Mouse (Mus musculus) forebrain, embryonic 11.5 days (tissue): Measurements from ENCODE around the gene Afap1. TPM values are rescaled to one million over a fixed set of nuclear protein-coding genes. Genes with fewer than 3 reads are reported as not detected.

Experiments used
- ATAC-seq: fragments of 200-750 bp; cut with Nextera tagmentation; replicated peaks from 2 replicates; pipeline ENCODE4 v1.8.0; 2017; ENCODE audit warnings: moderate TSS enrichment; ENCODE audit not compliant: low FRiP score
- DNase-seq: peaks from one replicate; pipeline ENCODE4 v3.0.0-alpha.2; 2017; ENCODE audit warnings: low spot score
- H3K27ac ChIP-seq: fragments of 300-500 bp; sonication (generic); 2 replicates; pipeline ENCODE4 v1.5.1; 2014; ENCODE audit warnings: low read depth, low read length
- H3K27me3 ChIP-seq: fragments of 300-500 bp; sonication (generic); 2 replicates; pipeline ENCODE4 v1.6.1; 2014; ENCODE audit warnings: mild to moderate bottlenecking, low read length, mixed read lengths; ENCODE audit not compliant: control insufficient read depth, insufficient read depth
- H3K36me3 ChIP-seq: fragments of 300-500 bp; sonication (generic); 2 replicates; pipeline ENCODE4 v1.6.1; 2014; ENCODE audit warnings: mild to moderate bottlenecking, low read length, moderate library complexity, mixed read lengths; ENCODE audit not compliant: control insufficient read depth, insufficient read depth
- H3K4me1 ChIP-seq: fragments of 300-500 bp; sonication (generic); replicated peaks from 2 replicates; pipeline ENCODE4 v1.6.1; 2014; ENCODE audit warnings: low read length, mixed read lengths; ENCODE audit not compliant: control insufficient read depth, insufficient read depth
- H3K4me2 ChIP-seq: fragments of 300-500 bp; sonication (generic); 2 replicates; pipeline ENCODE4 v1.6.1; 2014; ENCODE audit warnings: low read depth, mild to moderate bottlenecking, low read length, moderate library complexity, mixed read lengths; ENCODE audit not compliant: severe bottlenecking
- H3K4me3 ChIP-seq: fragments of 300-500 bp; sonication (generic); 2 replicates; pipeline ENCODE4 v1.5.1; 2014; ENCODE audit warnings: low read depth, low read length
- H3K9ac ChIP-seq: fragments of 300-500 bp; sonication (generic); 2 replicates; pipeline ENCODE4 v1.6.1; 2014; ENCODE audit warnings: low read length
- H3K9me3 ChIP-seq: fragments of 300-500 bp; sonication (generic); 2 replicates; pipeline ENCODE4 v1.6.1; 2016; ENCODE audit warnings: low read length, mixed read lengths; ENCODE audit not compliant: control insufficient read depth
- WGBS: fragments of 180-500 bp; shearing (Covaris S2); extraction: QIAGEN DNeasy Blood & Tissue Kit; methylation state at CpG from one replicate; pipeline ENCODE4 v1.1.7; 2014; 5-methylcytosine and 5-hydroxymethylcytosine counted together
- polyA plus RNA-seq: library from polyadenylated mRNA; unstranded; fragments of >200 nt; fragmentation: Nextera tagmentation; extraction: Ambion mirVana; gene quantifications from 2 replicates; pipeline ENCODE4 v1.2.1, GENCODE M21; 2014

The Afap1 gene
- polyA plus RNA-seq, 1 experiment from 2014 or later = 32.5 TPM

GRCm38 (mm10) chr5:35946841-35947240 lies 53.7 kb downstream of the Afap1 start:
- H3K9me3 ChIP-seq = no peaks in the 10 kb centered on the region
- no peaks in the 10 kb centered on the region for H3K27me3 ChIP-seq
- no peak overlapping the region for H3K9ac ChIP-seq
- no peak overlapping the region for H3K4me3 ChIP-seq
- no peaks in the 10 kb centered on the region for H3K36me3 ChIP-seq
- H3K4me1 ChIP-seq = no peaks in the 10 kb centered on the region
- no peak for ATAC-seq
- no peak for DNase-seq
- no peak overlapping the region for H3K4me2 ChIP-seq
- WGBS = 95% methylated on average over 2 of the region's 2 CpGs
- no peak overlapping the region for H3K27ac ChIP-seq

GRCm38 (mm10) chr5:35947427-35947826 lies 54.3 kb downstream of the Afap1 start:
- no peak overlapping the region for H3K4me3 ChIP-seq
- no peak overlapping the region for H3K9ac ChIP-seq
- no peak overlapping the region for H3K4me2 ChIP-seq
- no peaks in the 10 kb centered on the region for H3K9me3 ChIP-seq
- no peaks in the 10 kb centered on the region for H3K27me3 ChIP-seq
- H3K27ac ChIP-seq = no peak overlapping the region
- WGBS = 76% methylated on average over 4 of the region's 4 CpGs
- DNase-seq = no peak
- no peaks in the 10 kb centered on the region for H3K36me3 ChIP-seq
- no peak for ATAC-seq
- no peaks in the 10 kb centered on the region for H3K4me1 ChIP-seq

GRCm38 (mm10) chr5:35948225-35948975 lies 55.3 kb downstream of the Afap1 start:
- Histone ChIP-seq H3K9me3 (no peaks in the 10 kb centered on the region), H3K36me3 (no peaks in the 10 kb centered on the region), H3K27ac (no peak overlapping the region), H3K27me3 (no peaks in the 10 kb centered on the region), H3K4me2 (no peak overlapping the region), H3K9ac (no peak overlapping the region), H3K4me3 (no peak overlapping the region), H3K4me1 (no peaks in the 10 kb centered on the region)
- no peak for ATAC-seq
- 83% methylated on average over 15 of the region's 15 CpGs for WGBS
- DNase-seq = no peak

GRCm38 (mm10) chr5:35949061-35949460 lies 55.9 kb downstream of the Afap1 start:
- Histone ChIP-seq H3K4me3 (no peak overlapping the region), H3K27me3 (no peaks in the 10 kb centered on the region), H3K27ac (no peak overlapping the region), H3K4me1 (no peaks in the 10 kb centered on the region), H3K36me3 (no peaks in the 10 kb centered on the region), H3K4me2 (no peak overlapping the region), H3K9ac (no peak overlapping the region), H3K9me3 (no peaks in the 10 kb centered on the region)
- ATAC-seq (no peak), DNase-seq (no peak)
- WGBS = 91% methylated on average over 5 of the region's 5 CpGs

GRCm38 (mm10) chr5:35950504-35950903 lies 57.4 kb downstream of the Afap1 start:
- H3K9ac ChIP-seq = no peak overlapping the region
- 90% methylated on average over 7 of the region's 7 CpGs for WGBS
- H3K4me3 ChIP-seq = no peak overlapping the region
- no peaks in the 10 kb centered on the region for H3K4me1 ChIP-seq
- ATAC-seq (no peak), DNase-seq (no peak)
- H3K4me2 ChIP-seq = no peak overlapping the region
- H3K36me3 ChIP-seq = no peaks in the 10 kb centered on the region
- H3K27me3 ChIP-seq = no peaks in the 10 kb centered on the region
- H3K27ac ChIP-seq = no peak overlapping the region
- H3K9me3 ChIP-seq = no peaks in the 10 kb centered on the region

- Histone ChIP-seq H3K9me3 (no peaks in the 10 kb centered on the region), H3K4me3 (no peak overlapping the region), H3K27me3 (no peaks in the 10 kb centered on the region), H3K36me3 (no peaks in the 10 kb centered on the region; the same call in 1 of the 2 replicates), H3K9ac (no peak overlapping the region), H3K4me1 (no peaks in the 10 kb centered on the region), H3K27ac (no peak overlapping the region; the same call in 1 of the 2 replicates), H3K4me2 (no peak overlapping the region)
- ATAC-seq = 0 out of 2 replicates have a peak, but pooled peaks have one; percentile 36
- 74% methylated on average over 12 of the region's 12 CpGs for WGBS
- no peak for DNase-seq
Observed at GRCm38 (mm10) chr5:35954055-35954718, 61.1 kb downstream of the Afap1 start.

GRCm38 (mm10) chr5:35956268-35956667 lies 63.1 kb downstream of the Afap1 start:
- Histone ChIP-seq H3K9ac (no peak overlapping the region), H3K36me3 (no peaks in the 10 kb centered on the region; the same call in 1 of the 2 replicates), H3K4me2 (no peak overlapping the region), H3K27me3 (no peaks in the 10 kb centered on the region), H3K4me3 (no peak overlapping the region), H3K4me1 (no peaks in the 10 kb centered on the region), H3K9me3 (no peaks in the 10 kb centered on the region), H3K27ac (no peak overlapping the region)
- ATAC-seq = no peak
- no peak for DNase-seq
- 92% methylated on average over 1 of the region's 1 CpGs for WGBS

GRCm38 (mm10) chr5:35958681-35959080 lies 65.6 kb downstream of the Afap1 start:
- WGBS = 87% methylated on average over 2 of the region's 2 CpGs
- H3K36me3 ChIP-seq = no peaks in the 10 kb centered on the region; the same call in 1 of the 2 replicates
- H3K4me1 ChIP-seq = no peaks in the 10 kb centered on the region
- ATAC-seq (no peak), DNase-seq (no peak)
- no peaks in the 10 kb centered on the region for H3K9me3 ChIP-seq
- H3K4me3 ChIP-seq = no peak overlapping the region
- H3K27ac ChIP-seq = no peak overlapping the region
- no peaks in the 10 kb centered on the region for H3K27me3 ChIP-seq
- no peak overlapping the region for H3K4me2 ChIP-seq
- H3K9ac ChIP-seq = no peak overlapping the region
